Mouse (Mus musculus) lung, adult 10 weeks (tissue): ENCODE data around the gene Olfr601. TPM values are rescaled to one million over a fixed set of nuclear protein-coding genes. Genes with fewer than 3 reads are reported as not detected.

Source experiments
- polyA plus RNA-seq: library from polyadenylated mRNA; stranded (reverse); fragments of 350-450 nt; fragmentation: Illumina TruSeq; extraction: RNeasy Lipid Tissue Mini Kit (QIAGEN cat#74804); gene quantifications from one replicate; pipeline ENCODE4 v1.2.3, GENCODE M21; 2014; ENCODE audit warnings: low read depth, low replicate concordance; ENCODE audit not compliant: insufficient read depth

The Olfr601 gene
- not detected for polyA plus RNA-seq

GRCm38 (mm10) chr7:103362555-103362954 lies at the start of gene Olfr601:
Gene Olfr601, minus strand, starts transcription at chr7:103362655.

GRCm38 (mm10) chr7:103386077-103386476 lies 23.6 kb upstream of the Olfr601 start, which contains the start of gene Olfr603:
Gene Olfr603, minus strand, starts transcription at chr7:103386177.

GRCm38 (mm10) chr7:103349569-103349968 lies 12.9 kb downstream of the Olfr601 start, which contains the start of gene Olfr600:
Gene Olfr600, minus strand, starts transcription at chr7:103349669.

GRCm38 (mm10) chr7:103335617-103336016 lies 26.8 kb downstream of the Olfr601 start, which contains the start of gene Olfr599:
Gene Olfr599, plus strand, starts transcription at chr7:103335917.

GRCm38 (mm10) chr7:103323268-103323667 lies 39.2 kb downstream of the Olfr601 start, which contains the start of gene Olfr598:
Gene Olfr598, plus strand, starts transcription at chr7:103323568.

GRCm38 (mm10) chr7:103316015-103316414 lies 46.4 kb downstream of the Olfr601 start, which contains the start of gene Olfr597:
Gene Olfr597, plus strand, starts transcription at chr7:103316315.

Other genes starting within 250 kb of the Olfr601 start
- not detected for gene Olfr586, start 237.0 kb downstream of the Olfr601 start, polyA plus RNA-seq
- not detected for gene Olfr588-ps1, start 221.8 kb downstream of the Olfr601 start, polyA plus RNA-seq
- gene Olfr589, start 206.3 kb downstream of the Olfr601 start, polyA plus RNA-seq, result not detected
- not detected for gene Olfr591, start 184.3 kb downstream of the Olfr601 start, polyA plus RNA-seq
- not detected for gene Olfr592, start 177.9 kb downstream of the Olfr601 start, polyA plus RNA-seq
- gene Olfr593, start 150.8 kb downstream of the Olfr601 start, polyA plus RNA-seq, result not detected
- gene Olfr594, start 145.7 kb downstream of the Olfr601 start, polyA plus RNA-seq, result not detected
- not detected for gene Usp17ld, start 110.2 kb downstream of the Olfr601 start, polyA plus RNA-seq
- not detected for gene Olfr596, start 57.0 kb downstream of the Olfr601 start, polyA plus RNA-seq
- gene Olfr597, start 46.3 kb downstream of the Olfr601 start, polyA plus RNA-seq, result not detected
- not detected for gene Olfr598, start 39.1 kb downstream of the Olfr601 start, polyA plus RNA-seq
- not detected for gene Olfr599, start 26.7 kb downstream of the Olfr601 start, polyA plus RNA-seq
- not detected for gene Olfr600, start 13.0 kb downstream of the Olfr601 start, polyA plus RNA-seq
- not detected for gene Olfr603, start 23.5 kb upstream of the Olfr601 start, polyA plus RNA-seq
- gene Usp17lc, start 52.4 kb upstream of the Olfr601 start, polyA plus RNA-seq, result not detected
- not detected for gene Olfr605, start 82.8 kb upstream of the Olfr601 start, polyA plus RNA-seq
- gene Olfr606, start 86.4 kb upstream of the Olfr601 start, polyA plus RNA-seq, result not detected
- gene Olfr607, start 101.5 kb upstream of the Olfr601 start, polyA plus RNA-seq, result not detected
- not detected for gene Olfr608, start 107.2 kb upstream of the Olfr601 start, polyA plus RNA-seq
- not detected for gene Olfr609, start 135.4 kb upstream of the Olfr601 start, polyA plus RNA-seq
- not detected for gene Olfr610, start 149.5 kb upstream of the Olfr601 start, polyA plus RNA-seq
- not detected for gene Olfr611, start 158.2 kb upstream of the Olfr601 start, polyA plus RNA-seq
- gene Olfr612, start 180.1 kb upstream of the Olfr601 start, polyA plus RNA-seq, result not detected
- not detected for gene Olfr613, start 185.4 kb upstream of the Olfr601 start, polyA plus RNA-seq
- gene Olfr615, start 193.4 kb upstream of the Olfr601 start, polyA plus RNA-seq, result not detected
- not detected for gene Olfr616, start 206.5 kb upstream of the Olfr601 start, polyA plus RNA-seq
- gene Olfr617, start 210.4 kb upstream of the Olfr601 start, polyA plus RNA-seq, result not detected
- gene Olfr618, start 227.4 kb upstream of the Olfr601 start, polyA plus RNA-seq, result not detected
- not detected for gene Olfr619, start 237.9 kb upstream of the Olfr601 start, polyA plus RNA-seq
- not detected for gene Olfr620, start 249.9 kb upstream of the Olfr601 start, polyA plus RNA-seq